Mouse (Mus musculus) intestine, postnatal 0 days (tissue): Measurements from ENCODE around the gene Hbq1a. TPM values are rescaled to one million over a fixed set of nuclear protein-coding genes. Genes with fewer than 3 reads are reported as not detected.

Experiments used
- ATAC-seq: fragments of 200-750 bp; cut with Nextera tagmentation; 2 replicates; pipeline ENCODE4 v1.8.0; 2017; ENCODE audit warnings: mild to moderate bottlenecking, moderate TSS enrichment, moderate library complexity
- H3K27ac ChIP-seq: fragments of 300-500 bp; sonication (generic); 2 replicates; pipeline ENCODE4 v1.5.1; 2014; ENCODE audit warnings: mild to moderate bottlenecking, low read depth, low read length, moderate library complexity
- H3K27me3 ChIP-seq: fragments of 300-500 bp; sonication (generic); replicated peaks from 2 replicates; pipeline ENCODE4 v1.6.1; 2014; ENCODE audit warnings: low read length, mixed read lengths; ENCODE audit not compliant: control insufficient read depth, insufficient read depth
- H3K36me3 ChIP-seq: fragments of 300-500 bp; sonication (generic); 2 replicates; pipeline ENCODE4 v1.6.1; 2014; ENCODE audit warnings: mild to moderate bottlenecking, moderate library complexity; ENCODE audit not compliant: control insufficient read depth, insufficient read depth
- H3K4me1 ChIP-seq: fragments of 300-500 bp; sonication (generic); replicated peaks from 2 replicates; pipeline ENCODE4 v1.6.1; 2014; ENCODE audit warnings: antibody characterized with exemption, low read length, mixed read lengths; ENCODE audit not compliant: control insufficient read depth, insufficient read depth
- H3K4me2 ChIP-seq: fragments of 300-500 bp; sonication (generic); replicated peaks from 2 replicates; pipeline ENCODE4 v1.6.1; 2014; ENCODE audit warnings: low read depth, mild to moderate bottlenecking, moderate library complexity
- H3K4me3 ChIP-seq: fragments of 300-500 bp; sonication (generic); 2 replicates; pipeline ENCODE4 v1.5.1; 2014; ENCODE audit warnings: low read depth, low read length
- H3K9ac ChIP-seq: fragments of 300-500 bp; sonication (generic); 2 replicates; pipeline ENCODE4 v1.6.1; 2014; ENCODE audit warnings: mild to moderate bottlenecking, low read depth, low read length
- H3K9me3 ChIP-seq: fragments of 300-500 bp; sonication (generic); 2 replicates; pipeline ENCODE4 v1.6.1; 2016; ENCODE audit warnings: mixed run types; ENCODE audit not compliant: control insufficient read depth
- CTCF ChIP-seq: sonication (generic); IDR thresholded peaks from 2 replicates; pipeline ENCODE4 v1.5.1; 2016; ENCODE audit warnings: low read depth, mild to moderate bottlenecking, control low read depth, antibody characterized with exemption, moderate library complexity
- WGBS: fragments of 180-500 bp; shearing (Covaris S2); extraction: QIAGEN DNeasy Blood & Tissue Kit; methylation state at CpG from one replicate; pipeline ENCODE4 v1.1.7; 2014; 5-methylcytosine and 5-hydroxymethylcytosine counted together
- polyA plus RNA-seq: library from polyadenylated mRNA; unstranded; fragments of >200 nt; fragmentation: Nextera tagmentation; extraction: Ambion mirVana; gene quantifications from 2 replicates; pipeline ENCODE4 v1.2.1, GENCODE M21; 2015

Hbq1a gene
- polyA plus RNA-seq, 1 experiment from 2014 or later = 0.21 TPM

- H3K9ac ChIP-seq = no peak overlapping the region
- no peak overlapping the region for H3K27ac ChIP-seq
- 85% methylated on average over 1 of the region's 1 CpGs for WGBS
- no peak overlapping the region for H3K4me3 ChIP-seq
- no peaks in the 10 kb centered on the region for H3K4me1 ChIP-seq
- H3K9me3 ChIP-seq = no peaks in the 10 kb centered on the region
- H3K27me3 ChIP-seq = 0 out of 2 replicates have a peak, but pooled peaks cover 5% of the 10 kb centered on the region
- no peaks in the 10 kb centered on the region for H3K36me3 ChIP-seq
- no peak overlapping the region for H3K4me2 ChIP-seq
- no peak for ATAC-seq
- TF ChIP-seq CTCF = no peak
Measured at GRCm38 (mm10) chr11:32297866-32298531, 1.9 kb upstream of the Hbq1a start.

- no peak for TF ChIP-seq CTCF
- Histone ChIP-seq H3K36me3 (no peaks in the 10 kb centered on the region), H3K4me3 (no peak overlapping the region), H3K9ac (no peak overlapping the region), H3K4me2 (no peak overlapping the region), H3K27ac (no peak overlapping the region), H3K27me3 (0 out of 2 replicates have a peak, but pooled peaks cover 5% of the 10 kb centered on the region), H3K9me3 (no peaks in the 10 kb centered on the region), H3K4me1 (no peaks in the 10 kb centered on the region)
- 95% methylated on average over 2 of the region's 2 CpGs for WGBS
- ATAC-seq = no peak
Measured at GRCm38 (mm10) chr11:32298532-32298918, 1.3 kb upstream of the Hbq1a start.

GRCm38 (mm10) chr11:32300279-32301267 is 704 bp downstream of the Hbq1a start:
- 0 out of 2 replicates have a peak, but pooled peaks cover 5% of the 10 kb centered on the region for H3K27me3 ChIP-seq
- no peak for ATAC-seq
- H3K36me3 ChIP-seq = no peaks in the 10 kb centered on the region
- H3K4me1 ChIP-seq = no peaks in the 10 kb centered on the region
- peak overlapping the region; percentile 38 for H3K4me2 ChIP-seq
- H3K9ac ChIP-seq = no peak overlapping the region
- WGBS = 49% methylated on average over 14 of the region's 17 CpGs
- no peak for TF ChIP-seq CTCF
- H3K4me3 ChIP-seq = no peak overlapping the region
- no peaks in the 10 kb centered on the region for H3K9me3 ChIP-seq
- no peak overlapping the region for H3K27ac ChIP-seq

- no peak overlapping the region for H3K4me3 ChIP-seq
- no peaks in the 10 kb centered on the region for H3K4me1 ChIP-seq
- 73% methylated on average over 1 of the region's 1 CpGs for WGBS
- no peak overlapping the region for H3K27ac ChIP-seq
- no peaks in the 10 kb centered on the region for H3K36me3 ChIP-seq
- H3K4me2 ChIP-seq = no peak overlapping the region
- ATAC-seq = no peak
- H3K9me3 ChIP-seq = no peaks in the 10 kb centered on the region
- 0 out of 2 replicates have a peak, but pooled peaks cover 5% of the 10 kb centered on the region for H3K27me3 ChIP-seq
- no peak for TF ChIP-seq CTCF
- no peak overlapping the region for H3K9ac ChIP-seq
Measured at GRCm38 (mm10) chr11:32301506-32301905, 1.6 kb downstream of the Hbq1a start.

GRCm38 (mm10) chr11:32302824-32303419 is 3.1 kb downstream of the Hbq1a start:
- Histone ChIP-seq H3K4me3 (no peak overlapping the region), H3K9ac (no peak overlapping the region), H3K4me2 (no peak overlapping the region), H3K27ac (no peak overlapping the region), H3K4me1 (no peaks in the 10 kb centered on the region), H3K9me3 (no peaks in the 10 kb centered on the region), H3K27me3 (0 out of 2 replicates have a peak, but pooled peaks cover 5% of the 10 kb centered on the region), H3K36me3 (no peaks in the 10 kb centered on the region)
- ATAC-seq = no peak
- 38% methylated on average over 2 of the region's 2 CpGs for WGBS
- TF ChIP-seq CTCF = no peak

- no peaks in the 10 kb centered on the region for H3K4me1 ChIP-seq
- no peak overlapping the region for H3K9ac ChIP-seq
- no peak for TF ChIP-seq CTCF
- ATAC-seq = no peak
- 90% methylated on average over 1 of the region's 1 CpGs for WGBS
- H3K27me3 ChIP-seq = 0 out of 2 replicates have a peak, but pooled peaks cover 5% of the 10 kb centered on the region
- H3K9me3 ChIP-seq = no peaks in the 10 kb centered on the region
- H3K4me2 ChIP-seq = no peak overlapping the region
- no peak overlapping the region for H3K4me3 ChIP-seq
- H3K27ac ChIP-seq = no peak overlapping the region
- H3K36me3 ChIP-seq = no peaks in the 10 kb centered on the region
Measured at GRCm38 (mm10) chr11:32303455-32303854, 3.6 kb downstream of the Hbq1a start.
